Mouse (Mus musculus) MEL-GATA-1-ER (cell line): ENCODE measurements around the gene Insr.
"Not testable (repeated sequence)": the region's sequence is repeated elsewhere in the genome, so short reads cannot be mapped to it uniquely, and the experiment has no call there.

Experiments used
- DNase-seq: peaks from one replicate; pipeline ENCODE4 v3.0.0-alpha.2; 2012; ENCODE audit warnings: low read depth; ENCODE audit errors: extremely low read depth

Insr gene

GRCm38 (mm10) chr8:3191006-3191405 is 88.4 kb downstream of the Insr start:
- DNase-seq = no peak

- DNase-seq = no peak
Measured at GRCm38 (mm10) chr8:3187456-3187855, 92.0 kb downstream of the Insr start.

DNA sequence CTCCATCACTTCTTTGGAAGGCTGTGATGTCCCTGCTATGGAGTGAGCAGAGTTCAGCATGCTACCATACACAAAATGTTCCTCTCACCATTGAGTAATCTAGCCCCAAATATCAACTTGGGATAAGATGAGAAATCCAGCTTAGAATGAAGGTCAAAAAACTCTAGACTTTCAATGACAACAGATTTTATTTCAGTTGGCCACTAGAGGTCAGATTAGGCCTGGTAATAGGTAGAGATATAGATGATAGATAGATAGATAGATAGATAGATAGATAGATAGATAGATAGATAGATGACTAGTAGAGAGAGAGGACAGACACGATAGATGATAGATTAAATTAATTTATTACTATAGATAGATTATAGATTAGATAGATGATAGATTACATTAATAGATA is 99.5 kb downstream of the Insr start:
- DNase-seq = no peak

DNA sequence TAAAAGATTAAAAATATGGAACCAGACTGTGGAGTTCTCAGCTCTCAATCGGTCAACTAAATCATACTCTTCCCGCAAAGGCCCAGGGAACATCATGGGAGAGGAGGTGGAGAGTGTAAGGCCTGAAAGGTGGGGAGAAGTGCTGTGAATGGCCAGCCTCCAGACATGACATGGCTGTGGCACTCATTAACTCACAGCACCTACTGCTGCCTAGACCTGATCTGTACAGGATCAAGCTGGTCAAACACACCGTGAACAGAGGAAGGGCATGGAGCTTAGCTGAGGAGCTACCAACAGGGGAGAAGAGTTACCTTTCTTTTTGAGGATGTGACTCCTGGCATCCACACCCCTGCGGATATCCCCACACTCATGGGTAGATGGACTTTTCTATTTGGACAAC is 102.0 kb downstream of the Insr start:
- no peak for DNase-seq

DNA sequence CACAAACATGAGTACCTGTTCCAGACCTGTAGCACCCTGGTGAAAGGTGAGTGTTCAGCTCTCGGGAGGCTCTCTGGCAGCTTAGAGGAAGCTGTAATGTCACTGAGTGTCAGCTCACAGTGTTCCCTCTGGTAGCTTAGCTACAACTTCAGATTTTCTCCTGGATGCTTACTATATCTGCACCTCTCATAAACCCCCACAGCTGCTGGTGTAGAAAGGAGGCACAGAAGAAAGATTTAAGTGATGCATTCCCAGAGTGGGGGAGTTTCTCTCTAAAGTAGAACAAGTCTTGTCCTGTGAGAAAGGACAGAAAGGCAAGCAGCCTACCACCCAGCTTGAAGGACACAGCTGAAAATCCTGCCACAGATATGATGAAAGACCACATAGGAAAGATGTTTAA is 107.2 kb downstream of the Insr start:
- DNase-seq = no peak

- DNase-seq = no peak
Measured at GRCm38 (mm10) chr8:3146506-3146905, 132.9 kb downstream of the Insr start.

DNA sequence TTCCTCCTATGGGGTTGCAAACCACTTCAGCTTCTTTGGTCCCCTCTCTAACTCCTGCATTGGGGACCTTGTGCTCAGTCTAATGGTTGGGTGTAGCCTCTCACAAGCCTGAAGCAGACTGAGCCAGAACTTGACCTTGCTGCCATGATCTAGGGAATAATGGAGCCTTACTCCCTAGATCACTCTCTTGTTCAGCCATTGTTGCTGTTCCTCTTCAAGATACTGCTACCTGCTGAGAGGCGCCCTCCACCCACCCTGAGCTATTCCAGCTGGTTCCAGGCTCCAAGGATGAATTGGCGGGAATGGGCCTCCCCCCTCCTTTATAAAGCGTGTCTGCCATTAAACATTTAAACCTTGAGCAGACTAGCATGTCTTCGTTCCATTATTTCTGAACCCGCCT is 179.0 kb downstream of the Insr start:
- not testable (repeated sequence) for DNase-seq
